Mouse (Mus musculus): ENCODE results near the gene Wdr48.

GRCm38 (mm10) chr9:119972166-119972565 lies 77.5 kb downstream of the Wdr48 start:
- TF ChIP-seq EP300 (IDR thresholded peaks at IDR 0.05; ENCODE audit: insufficient read depth, low read depth, low read length) = no peak
- no peak for TF ChIP-seq POLR2A (IDR thresholded peaks at IDR 0.05; ENCODE audit: insufficient read depth, low read length)

Data from ES-Bruce4 (cell line).